Mouse (Mus musculus): ENCODE data around the gene Dhx33. TPM values are rescaled to one million over a fixed set of nuclear protein-coding genes. Genes with fewer than 3 reads are reported as not detected.

The Dhx33 gene
- polyA plus RNA-seq, 1 experiment, result 11.3 TPM

GRCm38 (mm10) chr11:70964222-70964907 lies 39.9 kb downstream of the Dhx33 start:
- H3K27ac ChIP-seq (ENCODE audit: control insufficient read depth, insufficient read depth, low read depth, low read length, poor library complexity), result no peak overlapping the region
- TF ChIP-seq POLR2A (IDR thresholded peaks at IDR 0.05; ENCODE audit: borderline replicate concordance, control insufficient read depth, low read depth, low read length), result no peak
- TF ChIP-seq CTCF (IDR thresholded peaks at IDR 0.05; ENCODE audit: control insufficient read depth, insufficient read depth, low read length), result no peak
- H3K4me1 ChIP-seq (ENCODE audit: control insufficient read depth, insufficient read depth, low read length), result peaks cover 3% of the 10 kb centered on the region; the same call in 1 of the 2 replicates
- no peak overlapping the region for H3K4me3 ChIP-seq (replicated peaks; ENCODE audit: control insufficient read depth, low read depth, low read length)
- 90% methylated on average over 4 of the region's 4 CpGs for WGBS

GRCm38 (mm10) chr11:70960786-70961554 lies 43.3 kb downstream of the Dhx33 start:
- H3K27ac ChIP-seq (ENCODE audit: control insufficient read depth, insufficient read depth, low read depth, low read length, poor library complexity), result no peak overlapping the region
- TF ChIP-seq CTCF (IDR thresholded peaks at IDR 0.05; ENCODE audit: control insufficient read depth, insufficient read depth, low read length), result no peak
- TF ChIP-seq POLR2A (IDR thresholded peaks at IDR 0.05; ENCODE audit: borderline replicate concordance, control insufficient read depth, low read depth, low read length), result no peak
- WGBS, result 68% methylated on average over 5 of the region's 5 CpGs
- no peaks in the 10 kb centered on the region; the same call in 1 of the 2 replicates for H3K4me1 ChIP-seq (ENCODE audit: control insufficient read depth, insufficient read depth, low read length)
- no peak overlapping the region for H3K4me3 ChIP-seq (replicated peaks; ENCODE audit: control insufficient read depth, low read depth, low read length)

- no peak overlapping the region for H3K27ac ChIP-seq (ENCODE audit: control insufficient read depth, insufficient read depth, low read depth, low read length, poor library complexity)
- TF ChIP-seq CTCF (IDR thresholded peaks at IDR 0.05; ENCODE audit: control insufficient read depth, insufficient read depth, low read length) (no peak), POLR2A (IDR thresholded peaks at IDR 0.05; ENCODE audit: borderline replicate concordance, control insufficient read depth, low read depth, low read length) (no peak)
- H3K4me1 ChIP-seq (ENCODE audit: control insufficient read depth, insufficient read depth, low read length), result no peaks in the 10 kb centered on the region
- WGBS, result 84% methylated on average over 4 of the region's 4 CpGs
- no peak overlapping the region for H3K4me3 ChIP-seq (replicated peaks; ENCODE audit: control insufficient read depth, low read depth, low read length)
Observed at GRCm38 (mm10) chr11:70954711-70955110, 49.5 kb downstream of the Dhx33 start.

- 87% methylated on average over 4 of the region's 4 CpGs for WGBS
- TF ChIP-seq POLR2A (IDR thresholded peaks at IDR 0.05; ENCODE audit: borderline replicate concordance, control insufficient read depth, low read depth, low read length) (no peak), CTCF (IDR thresholded peaks at IDR 0.05; ENCODE audit: control insufficient read depth, insufficient read depth, low read length) (no peak)
- Histone ChIP-seq H3K4me3 (replicated peaks; ENCODE audit: control insufficient read depth, low read depth, low read length) (no peak overlapping the region), H3K4me1 (ENCODE audit: control insufficient read depth, insufficient read depth, low read length) (no peaks in the 10 kb centered on the region), H3K27ac (ENCODE audit: control insufficient read depth, insufficient read depth, low read depth, low read length, poor library complexity) (no peak overlapping the region)
Observed at GRCm38 (mm10) chr11:70944935-70945817, 59.1 kb downstream of the Dhx33 start.

DNA sequence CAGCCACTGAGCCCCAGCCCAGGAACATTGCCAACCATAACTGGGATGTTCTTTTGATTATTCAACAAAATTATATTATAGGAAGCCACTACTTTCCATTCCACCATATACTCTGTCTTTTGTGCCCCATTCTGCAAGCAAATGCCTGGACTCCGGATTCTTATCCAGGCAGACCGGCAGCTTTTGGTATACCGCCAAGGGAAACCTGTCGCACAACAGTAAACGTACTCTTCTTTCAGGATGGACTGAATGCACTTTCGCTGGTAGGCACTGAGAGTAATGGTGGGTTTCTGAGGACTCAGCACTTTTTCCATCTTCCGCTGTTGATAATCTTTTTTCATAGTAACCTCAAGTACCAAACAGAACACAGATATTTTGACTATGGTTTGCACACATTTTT lies 60.6 kb downstream of the Dhx33 start:
- no peak for TF ChIP-seq CTCF (IDR thresholded peaks at IDR 0.05; ENCODE audit: control insufficient read depth, insufficient read depth, low read length)
- TF ChIP-seq POLR2A (IDR thresholded peaks at IDR 0.05; ENCODE audit: borderline replicate concordance, control insufficient read depth, low read depth, low read length), result no peak
- H3K4me3 ChIP-seq (replicated peaks; ENCODE audit: control insufficient read depth, low read depth, low read length), result no peak overlapping the region
- H3K4me1 ChIP-seq (ENCODE audit: control insufficient read depth, insufficient read depth, low read length), result no peaks in the 10 kb centered on the region
- H3K27ac ChIP-seq (ENCODE audit: control insufficient read depth, insufficient read depth, low read depth, low read length, poor library complexity), result no peak overlapping the region
- 95% methylated on average over 7 of the region's 7 CpGs for WGBS

- H3K27ac ChIP-seq (ENCODE audit: control insufficient read depth, insufficient read depth, low read depth, low read length, poor library complexity), result no peak overlapping the region
- H3K4me1 ChIP-seq (ENCODE audit: control insufficient read depth, insufficient read depth, low read length), result no peaks in the 10 kb centered on the region
- no peak overlapping the region for H3K4me3 ChIP-seq (replicated peaks; ENCODE audit: control insufficient read depth, low read depth, low read length)
- TF ChIP-seq CTCF (IDR thresholded peaks at IDR 0.05; ENCODE audit: control insufficient read depth, insufficient read depth, low read length) (no peak), POLR2A (IDR thresholded peaks at IDR 0.05; ENCODE audit: borderline replicate concordance, control insufficient read depth, low read depth, low read length) (no peak)
- 92% methylated on average over 1 of the region's 1 CpGs for WGBS
Observed at GRCm38 (mm10) chr11:70942596-70942995, 61.6 kb downstream of the Dhx33 start.

DNA sequence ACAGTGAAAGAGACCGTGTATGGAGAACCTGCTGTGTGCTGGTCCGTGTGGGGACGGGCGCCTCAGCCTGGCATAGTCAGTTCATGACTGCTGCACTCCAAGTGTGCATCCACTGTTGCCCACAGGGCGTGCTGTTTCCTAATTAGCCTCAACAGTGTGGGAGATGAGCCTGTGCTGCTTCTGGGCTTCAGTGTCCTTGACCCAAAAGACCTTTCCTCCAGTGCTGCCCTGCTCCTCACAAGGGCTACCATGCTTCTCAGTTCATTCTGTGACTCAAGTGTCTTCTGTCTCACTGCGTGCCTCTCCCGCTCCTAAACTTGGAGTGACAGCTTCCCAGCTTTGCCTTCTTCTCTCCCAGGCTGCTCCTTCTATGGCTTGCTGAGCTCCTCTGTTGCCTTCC lies 68.9 kb downstream of the Dhx33 start:
- Histone ChIP-seq H3K4me3 (replicated peaks; ENCODE audit: control insufficient read depth, low read depth, low read length) (no peak overlapping the region), H3K4me1 (ENCODE audit: control insufficient read depth, insufficient read depth, low read length) (no peaks in the 10 kb centered on the region), H3K27ac (ENCODE audit: control insufficient read depth, insufficient read depth, low read depth, low read length, poor library complexity) (no peak overlapping the region)
- TF ChIP-seq CTCF (IDR thresholded peaks at IDR 0.05; ENCODE audit: control insufficient read depth, insufficient read depth, low read length), result no peak
- no peak for TF ChIP-seq POLR2A (IDR thresholded peaks at IDR 0.05; ENCODE audit: borderline replicate concordance, control insufficient read depth, low read depth, low read length)
- 92% methylated on average over 7 of the region's 7 CpGs for WGBS

Other genes starting within 250 kb of the Dhx33 start
- gene Zfp3, start 240.2 kb downstream of the Dhx33 start, polyA plus RNA-seq (2011; ENCODE audit: insufficient read depth, insufficient read length, low replicate concordance, missing spikeins), result 1.1 and 1.7 TPM in 2 replicates
- 1.9 TPM in 1 of 2 replicates, not detected in the other for gene Scimp, start 191.9 kb downstream of the Dhx33 start, polyA plus RNA-seq (2011; ENCODE audit: insufficient read depth, insufficient read length, low replicate concordance, missing spikeins)
- gene Rabep1, start 159.7 kb downstream of the Dhx33 start, polyA plus RNA-seq (2011; ENCODE audit: insufficient read depth, insufficient read length, low replicate concordance, missing spikeins), result 12.6 and 28.8 TPM in 2 replicates
- gene Nup88, start 34.5 kb downstream of the Dhx33 start, polyA plus RNA-seq (2011; ENCODE audit: insufficient read depth, insufficient read length, low replicate concordance, missing spikeins), result 40.0 and 63.1 TPM in 2 replicates
- gene Rpain, start 34.2 kb downstream of the Dhx33 start, polyA plus RNA-seq (2011; ENCODE audit: insufficient read depth, insufficient read length, low replicate concordance, missing spikeins), result 51.8 and 149 TPM in 2 replicates
- 70.2 and 84.8 TPM in 2 replicates for gene C1qbp, start 21.4 kb downstream of the Dhx33 start, polyA plus RNA-seq (2011; ENCODE audit: insufficient read depth, insufficient read length, low replicate concordance, missing spikeins)
- gene Mis12, start 15.2 kb upstream of the Dhx33 start, polyA plus RNA-seq (2011; ENCODE audit: insufficient read depth, insufficient read length, low replicate concordance, missing spikeins), result 22.1 and 29.4 TPM in 2 replicates
- 16.8 and 37.9 TPM in 2 replicates for gene Derl2, start 15.4 kb upstream of the Dhx33 start, polyA plus RNA-seq (2011; ENCODE audit: insufficient read depth, insufficient read length, low replicate concordance, missing spikeins)
- not detected in 2 replicates for gene 6330403K07Rik, start 29.1 kb upstream of the Dhx33 start, polyA plus RNA-seq (2011; ENCODE audit: insufficient read depth, insufficient read length, low replicate concordance, missing spikeins)
- 0.41 and 1.1 TPM in 2 replicates for gene Nlrp1a, start 140.3 kb upstream of the Dhx33 start, polyA plus RNA-seq (2011; ENCODE audit: insufficient read depth, insufficient read length, low replicate concordance, missing spikeins)
- 2.6 TPM in 1 of 2 replicates, not detected in the other for gene Nlrp1b, start 226.3 kb upstream of the Dhx33 start, polyA plus RNA-seq (2011; ENCODE audit: insufficient read depth, insufficient read length, low replicate concordance, missing spikeins)

Data from bone marrow, adult 2 months (tissue).